Mouse (Mus musculus): ENCODE data around the gene Olfr1085. TPM values are rescaled to one million over a fixed set of nuclear protein-coding genes. Genes with fewer than 3 reads are reported as not detected.
"Not testable (repeated sequence)": the region's sequence is repeated elsewhere in the genome, so short reads cannot be mapped to it uniquely, and the experiment has no call there.

The Olfr1085 gene
- polyA plus RNA-seq (2015; fragmentation: Nextera tagmentation; extraction: Ambion mirVana) = not detected in 2 replicates

DNA sequence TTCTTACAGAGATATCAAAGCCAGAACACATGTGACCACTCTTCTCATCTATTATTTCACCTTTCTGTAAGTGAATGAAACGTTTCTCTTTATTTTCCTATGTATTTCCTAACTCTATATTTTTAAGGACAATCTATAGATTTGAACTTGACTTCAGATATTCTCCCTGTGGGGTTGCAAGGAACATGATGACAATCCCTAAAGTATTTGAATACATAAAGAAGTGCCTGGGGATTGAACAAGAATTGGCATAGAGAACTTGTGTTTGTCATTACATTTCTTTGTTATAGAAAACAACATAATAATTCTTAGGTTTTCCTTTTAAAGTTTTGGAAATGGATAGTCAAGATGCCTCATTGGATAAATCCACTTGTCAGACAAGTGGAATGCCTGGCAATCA is at the start of gene Olfr1085:
Gene Olfr1085 (minus strand): TSS at position 101 of the 400 bp plus-strand sequence.
- no peak within 1 kb of the TSS for H3K4me3 ChIP-seq (ENCODE audit: low read depth, low read length)
- no peak within 1 kb of the TSS for H3K27ac ChIP-seq (replicated peaks)
- no peaks in the 10 kb centered on the region for H3K9me3 ChIP-seq (ENCODE audit: control insufficient read depth, low read length)
- H3K36me3 ChIP-seq (ENCODE audit: control insufficient read depth, insufficient read depth, low read length) = no peaks in the 10 kb centered on the region
- no peak within 1 kb of the TSS for H3K4me2 ChIP-seq (replicated peaks; ENCODE audit: low read depth)
- WGBS = 10% methylated on average over 1 of the region's 1 CpGs
- H3K4me1 ChIP-seq (replicated peaks; ENCODE audit: control insufficient read depth, insufficient read depth) = no peaks in the 10 kb centered on the region
- H3K27me3 ChIP-seq (ENCODE audit: control insufficient read depth, insufficient read depth, low read length) = no peaks in the 10 kb centered on the region
- no peak for ATAC-seq (ENCODE audit: low FRiP score, low TSS enrichment)
- H3K9ac ChIP-seq (ENCODE audit: low read length) = no peak within 1 kb of the TSS
- TF ChIP-seq EP300 (optimal IDR thresholded peaks at IDR 0.05) = no peak
- TF ChIP-seq CTCF (IDR thresholded peaks at IDR 0.05; ENCODE audit: low read depth) = no peak
- no peak for DNase-seq (ENCODE audit: low spot score)

DNA sequence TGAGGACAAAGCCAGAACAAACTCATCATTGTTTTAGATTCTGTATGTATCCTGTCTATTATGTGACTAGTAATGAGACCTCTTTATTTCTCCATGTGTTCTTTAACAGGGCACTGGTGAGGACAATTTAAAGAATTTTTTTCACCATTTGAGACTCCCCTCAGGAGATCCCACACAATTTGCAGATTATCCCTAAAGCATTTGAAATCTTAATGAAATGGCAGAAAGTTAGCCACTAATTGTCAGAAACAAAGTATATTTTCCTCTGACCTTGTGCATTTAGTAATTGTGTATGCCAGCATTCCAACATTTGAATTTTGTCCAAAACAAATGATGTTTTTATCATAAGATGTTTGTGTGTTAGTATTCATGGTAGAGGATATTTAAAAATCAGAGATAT is 36.5 kb upstream of the Olfr1085 start, which contains the start of gene Olfr1087:
Gene Olfr1087 (minus strand): TSS at position 101 of the 400 bp plus-strand sequence.
- TF ChIP-seq EP300 (optimal IDR thresholded peaks at IDR 0.05) (no peak), CTCF (IDR thresholded peaks at IDR 0.05; ENCODE audit: low read depth) (no peak)
- Histone ChIP-seq H3K27ac (replicated peaks) (no peak within 1 kb of the TSS), H3K9ac (ENCODE audit: low read length) (no peak within 1 kb of the TSS), H3K4me2 (replicated peaks; ENCODE audit: low read depth) (no peak within 1 kb of the TSS), H3K27me3 (ENCODE audit: control insufficient read depth, insufficient read depth, low read length) (no peaks in the 10 kb centered on the region), H3K4me1 (replicated peaks; ENCODE audit: control insufficient read depth, insufficient read depth) (no peaks in the 10 kb centered on the region), H3K36me3 (ENCODE audit: control insufficient read depth, insufficient read depth, low read length) (no peaks in the 10 kb centered on the region), H3K4me3 (ENCODE audit: low read depth, low read length) (no peak within 1 kb of the TSS), H3K9me3 (ENCODE audit: control insufficient read depth, low read length) (no peaks in the 10 kb centered on the region)
- ATAC-seq (ENCODE audit: low FRiP score, low TSS enrichment) (no peak), DNase-seq (ENCODE audit: low spot score) (no peak)

DNA sequence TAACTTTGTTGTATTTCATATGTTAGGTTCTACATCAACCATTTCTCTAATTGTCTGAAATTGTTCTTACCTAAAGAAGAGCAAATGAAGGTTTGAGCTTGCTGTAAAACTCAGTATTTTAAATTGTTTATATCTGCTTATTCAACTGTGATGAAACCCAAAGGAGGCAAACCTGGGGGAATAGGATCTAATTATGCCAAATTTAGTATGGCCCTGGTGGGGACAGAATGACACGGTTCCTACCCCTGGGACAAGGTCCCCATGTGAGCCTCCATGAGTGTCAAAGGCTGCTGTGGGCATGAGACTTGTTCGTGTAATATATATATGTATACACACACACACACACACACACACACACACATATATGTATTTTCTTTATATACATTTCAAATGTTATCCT is 18.2 kb upstream of the Olfr1085 start, which contains the start of gene Olfr1086:
Gene Olfr1086 (minus strand): TSS at position 101 of the 400 bp plus-strand sequence.
- Histone ChIP-seq H3K27ac (replicated peaks) (no peak within 1 kb of the TSS), H3K4me1 (replicated peaks; ENCODE audit: control insufficient read depth, insufficient read depth) (no peaks in the 10 kb centered on the region), H3K36me3 (ENCODE audit: control insufficient read depth, insufficient read depth, low read length) (no peaks in the 10 kb centered on the region), H3K27me3 (ENCODE audit: control insufficient read depth, insufficient read depth, low read length) (no peaks in the 10 kb centered on the region), H3K4me3 (ENCODE audit: low read depth, low read length) (no peak within 1 kb of the TSS), H3K9me3 (ENCODE audit: control insufficient read depth, low read length) (no peaks in the 10 kb centered on the region), H3K4me2 (replicated peaks; ENCODE audit: low read depth) (no peak within 1 kb of the TSS), H3K9ac (ENCODE audit: low read length) (no peak within 1 kb of the TSS)
- whole genome bisulfite sequencing = 77% methylated on average over 2 of the region's 2 CpGs
- ATAC-seq (ENCODE audit: low FRiP score, low TSS enrichment) = no peak
- no peak for DNase-seq (ENCODE audit: low spot score)
- TF ChIP-seq EP300 (optimal IDR thresholded peaks at IDR 0.05) = no peak
- TF ChIP-seq CTCF (IDR thresholded peaks at IDR 0.05; ENCODE audit: low read depth) = no peak

DNA sequence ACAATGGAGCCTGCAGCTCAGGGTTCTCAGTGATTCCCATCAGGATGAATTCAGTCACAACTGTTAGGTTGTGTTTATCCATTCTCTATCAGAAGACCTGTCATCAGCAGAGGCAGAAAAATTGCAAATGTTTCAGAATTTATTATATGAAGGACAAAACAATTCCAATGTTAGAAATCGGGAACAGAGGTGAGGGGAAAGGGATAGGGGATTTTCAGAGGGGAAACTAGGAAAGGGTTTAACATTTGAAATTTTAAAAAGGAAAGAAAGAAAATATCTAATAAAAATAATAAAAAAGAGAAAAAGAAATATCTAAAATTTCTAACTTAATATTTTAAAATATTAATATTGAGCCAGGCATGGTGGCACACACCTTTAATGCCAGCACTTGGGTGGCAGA is 22.2 kb downstream of the Olfr1085 start, which contains the start of gene Olfr1084:
Gene Olfr1084 (minus strand): TSS at position 101 of the 400 bp plus-strand sequence.
- not testable (repeated sequence) for H3K27me3 ChIP-seq (ENCODE audit: control insufficient read depth, insufficient read depth, low read length); H3K9ac ChIP-seq (ENCODE audit: low read length); H3K4me2 ChIP-seq (replicated peaks; ENCODE audit: low read depth); H3K4me1 ChIP-seq (replicated peaks; ENCODE audit: control insufficient read depth, insufficient read depth); H3K36me3 ChIP-seq (ENCODE audit: control insufficient read depth, insufficient read depth, low read length); ATAC-seq (ENCODE audit: low FRiP score, low TSS enrichment); H3K27ac ChIP-seq (replicated peaks); DNase-seq (ENCODE audit: low spot score); H3K9me3 ChIP-seq (ENCODE audit: control insufficient read depth, low read length); H3K4me3 ChIP-seq (ENCODE audit: low read depth, low read length)
- 85% methylated on average over 1 of the region's 1 CpGs for WGBS

Other genes starting within 250 kb of the Olfr1085 start
- not detected in 2 replicates for gene Olfr1061, start 248.0 kb downstream of the Olfr1085 start, polyA plus RNA-seq (2015; fragmentation: Nextera tagmentation; extraction: Ambion mirVana)
- gene Olfr1062, start 235.3 kb downstream of the Olfr1085 start, polyA plus RNA-seq (2015; fragmentation: Nextera tagmentation; extraction: Ambion mirVana) = not detected in 2 replicates
- not detected in 2 replicates for gene Olfr1065, start 211.4 kb downstream of the Olfr1085 start, polyA plus RNA-seq (2015; fragmentation: Nextera tagmentation; extraction: Ambion mirVana)
- gene Olfr1066, start 205.8 kb downstream of the Olfr1085 start, polyA plus RNA-seq (2015; fragmentation: Nextera tagmentation; extraction: Ambion mirVana) = not detected in 2 replicates
- gene Olfr228, start 174.6 kb downstream of the Olfr1085 start, polyA plus RNA-seq (2015; fragmentation: Nextera tagmentation; extraction: Ambion mirVana) = not detected in 2 replicates
- gene Olfr1076, start 153.6 kb downstream of the Olfr1085 start, polyA plus RNA-seq (2015; fragmentation: Nextera tagmentation; extraction: Ambion mirVana) = not detected in 2 replicates
- gene Olfr1079, start 119.5 kb downstream of the Olfr1085 start, polyA plus RNA-seq (2015; fragmentation: Nextera tagmentation; extraction: Ambion mirVana) = not detected in 2 replicates
- not detected in 2 replicates for gene Olfr1080, start 103.8 kb downstream of the Olfr1085 start, polyA plus RNA-seq (2015; fragmentation: Nextera tagmentation; extraction: Ambion mirVana)
- gene Olfr1082, start 63.1 kb downstream of the Olfr1085 start, polyA plus RNA-seq (2015; fragmentation: Nextera tagmentation; extraction: Ambion mirVana) = not detected in 2 replicates
- gene Olfr1084, start 22.3 kb downstream of the Olfr1085 start, polyA plus RNA-seq (2015; fragmentation: Nextera tagmentation; extraction: Ambion mirVana) = not detected in 2 replicates
- gene Olfr1086, start 18.1 kb upstream of the Olfr1085 start, polyA plus RNA-seq (2015; fragmentation: Nextera tagmentation; extraction: Ambion mirVana) = not detected in 2 replicates
- not detected in 2 replicates for gene Olfr1087, start 36.4 kb upstream of the Olfr1085 start, polyA plus RNA-seq (2015; fragmentation: Nextera tagmentation; extraction: Ambion mirVana)
- gene Olfr1089, start 71.7 kb upstream of the Olfr1085 start, polyA plus RNA-seq (2015; fragmentation: Nextera tagmentation; extraction: Ambion mirVana) = not detected in 2 replicates
- not detected in 2 replicates for gene Olfr1090, start 97.0 kb upstream of the Olfr1085 start, polyA plus RNA-seq (2015; fragmentation: Nextera tagmentation; extraction: Ambion mirVana)
- not detected in 2 replicates for gene Olfr1093, start 120.5 kb upstream of the Olfr1085 start, polyA plus RNA-seq (2015; fragmentation: Nextera tagmentation; extraction: Ambion mirVana)
- not detected in 2 replicates for gene Olfr141, start 148.0 kb upstream of the Olfr1085 start, polyA plus RNA-seq (2015; fragmentation: Nextera tagmentation; extraction: Ambion mirVana)
- 0.06 TPM in 1 of 2 replicates, not detected in the other for gene Olfr1094, start 162.6 kb upstream of the Olfr1085 start, polyA plus RNA-seq (2015; fragmentation: Nextera tagmentation; extraction: Ambion mirVana)
- gene Olfr1095, start 189.7 kb upstream of the Olfr1085 start, polyA plus RNA-seq (2015; fragmentation: Nextera tagmentation; extraction: Ambion mirVana) = not detected in 2 replicates
- not detected in 2 replicates for gene Gm13723, start 212.8 kb upstream of the Olfr1085 start, polyA plus RNA-seq (2015; fragmentation: Nextera tagmentation; extraction: Ambion mirVana)
- gene Olfr1097, start 230.2 kb upstream of the Olfr1085 start, polyA plus RNA-seq (2015; fragmentation: Nextera tagmentation; extraction: Ambion mirVana) = not detected in 2 replicates